Mouse (Mus musculus): Measurements from ENCODE around the gene Adprh. TPM values are rescaled to one million over a fixed set of nuclear protein-coding genes. Genes with fewer than 3 reads are reported as not detected.

The Adprh gene
- total RNA-seq, 2 experiments from 2014 or later: 15.7 to 17.7 TPM

- intact Hi-C loops (cut with DNase I): no loop called here
- DNase-seq: no peak
Measured at GRCm38 (mm10) chr16:38445576-38445975, 6.9 kb downstream of the Adprh start.

- intact Hi-C loops (cut with DNase I): no loop called here
- no peak for DNase-seq
Measured at GRCm38 (mm10) chr16:38445046-38445445, 7.5 kb downstream of the Adprh start.

- DNase-seq: no peak
- intact Hi-C loops (cut with DNase I): loop anchor here (5.0 kb wide), 1 partner anchor 42 kb away; no protein-coding TSS in a partner anchor
Measured at GRCm38 (mm10) chr16:38443721-38444464, 8.6 kb downstream of the Adprh start.

GRCm38 (mm10) chr16:38442216-38442615 lies 10.3 kb downstream of the Adprh start:
- no peak for DNase-seq
- intact Hi-C loops (cut with DNase I): loop anchor here (5.0 kb wide), 1 partner anchor 40 kb away; no protein-coding TSS in a partner anchor

GRCm38 (mm10) chr16:38441611-38442010 lies 10.9 kb downstream of the Adprh start:
- DNase-seq: no peak
- intact Hi-C loops (cut with DNase I): loop anchor here (5.0 kb wide), 1 partner anchor 39 kb away; no protein-coding TSS in a partner anchor

- intact Hi-C loops (cut with DNase I): loop anchor here (5.0 kb wide), 1 partner anchor 38 kb away; no protein-coding TSS in a partner anchor
- DNase-seq: no peak
Measured at GRCm38 (mm10) chr16:38440403-38440802, 12.1 kb downstream of the Adprh start.

GRCm38 (mm10) chr16:38439190-38439589 lies 13.3 kb downstream of the Adprh start:
- intact Hi-C loops (cut with DNase I): no loop called here
- no peak for DNase-seq

GRCm38 (mm10) chr16:38434295-38434795 lies 18.2 kb downstream of the Adprh start:
- intact Hi-C loops (cut with DNase I): no loop called here
- DNase-seq: no peak

- intact Hi-C loops (cut with DNase I): no loop called here
- DNase-seq: no peak
Measured at GRCm38 (mm10) chr16:38433514-38433913, 19.0 kb downstream of the Adprh start.

GRCm38 (mm10) chr16:38432498-38433425 lies 19.7 kb downstream of the Adprh start, which contains the start of gene Pla1a:
TSS of gene Pla1a (minus strand) at chr16:38433145.
- intact Hi-C loops (cut with DNase I): no loop called here
- no peak for DNase-seq

GRCm38 (mm10) chr16:38431446-38432185 lies 20.9 kb downstream of the Adprh start:
- intact Hi-C loops (cut with DNase I): no loop called here
- no peak for DNase-seq

GRCm38 (mm10) chr16:38425799-38426198 lies 26.7 kb downstream of the Adprh start:
- DNase-seq: no peak
- intact Hi-C loops (cut with DNase I): no loop called here

GRCm38 (mm10) chr16:38425374-38425773 lies 27.1 kb downstream of the Adprh start:
- no peak for DNase-seq
- intact Hi-C loops (cut with DNase I): no loop called here

GRCm38 (mm10) chr16:38414953-38415352 lies 37.5 kb downstream of the Adprh start:
- no peak for DNase-seq
- intact Hi-C loops (cut with DNase I): no loop called here

GRCm38 (mm10) chr16:38408416-38408815 lies 44.1 kb downstream of the Adprh start:
- no peak for DNase-seq
- intact Hi-C loops (cut with DNase I): no loop called here

- DNase-seq: no peak
- intact Hi-C loops (cut with DNase I): no loop called here
Measured at GRCm38 (mm10) chr16:38407584-38407983, 44.9 kb downstream of the Adprh start.

GRCm38 (mm10) chr16:38406708-38407107 lies 45.8 kb downstream of the Adprh start:
- DNase-seq: no peak
- intact Hi-C loops (cut with DNase I): no loop called here

- intact Hi-C loops (cut with DNase I): no loop called here
Measured at GRCm38 (mm10) chr16:38406293-38406692, 46.2 kb downstream of the Adprh start.

GRCm38 (mm10) chr16:38403639-38404038 lies 48.9 kb downstream of the Adprh start:
- intact Hi-C loops (cut with DNase I): loop anchor here (5.0 kb wide), 1 partner anchor 39 kb away; no protein-coding TSS in a partner anchor
- DNase-seq: no peak

More at GRCm38 (mm10) chr16:38406293-38406692, 46.2 kb downstream of the Adprh start:
- DNase-seq: no peak

GRCm38 (mm10) chr16:38401468-38401867 lies 51.0 kb downstream of the Adprh start:
- DNase-seq: no peak
- intact Hi-C loops (cut with DNase I): loop anchor here (5.0 kb wide), 1 partner anchor 41 kb away; no protein-coding TSS in a partner anchor
